Mouse (Mus musculus): Measurements from ENCODE around the gene Brf1.
A peak's percentile ranks its signal among the peaks of the same experiment; 100 is the strongest.

Brf1 gene

GRCm38 (mm10) chr12:112969616-112970015 lies 30.9 kb downstream of the Brf1 start:
- DNase-seq: no peak

- no peak for DNase-seq
Observed at GRCm38 (mm10) chr12:112968943-112969342, 31.6 kb downstream of the Brf1 start.

- no peak for DNase-seq
Observed at GRCm38 (mm10) chr12:112965783-112966182, 34.7 kb downstream of the Brf1 start.

- DNase-seq: no peak
Observed at GRCm38 (mm10) chr12:112961872-112962271, 38.6 kb downstream of the Brf1 start.

GRCm38 (mm10) chr12:112961428-112961827 lies 39.1 kb downstream of the Brf1 start:
- no peak for DNase-seq

GRCm38 (mm10) chr12:112959421-112959820 lies 41.1 kb downstream of the Brf1 start:
- no peak for DNase-seq

GRCm38 (mm10) chr12:112958303-112958702 lies 42.2 kb downstream of the Brf1 start:
- DNase-seq: peak; percentile 73

GRCm38 (mm10) chr12:112955800-112956199 lies 44.7 kb downstream of the Brf1 start:
- DNase-seq: peak; percentile 81

- DNase-seq: no peak
Observed at GRCm38 (mm10) chr12:112952926-112953565, 47.5 kb downstream of the Brf1 start.

- DNase-seq: no peak
Observed at GRCm38 (mm10) chr12:112952433-112952832, 48.1 kb downstream of the Brf1 start.

GRCm38 (mm10) chr12:112951150-112951842 lies 49.2 kb downstream of the Brf1 start:
- no peak for DNase-seq

- DNase-seq: no peak
Observed at GRCm38 (mm10) chr12:112950761-112951129, 49.8 kb downstream of the Brf1 start.

- DNase-seq: peak; percentile 95
Observed at GRCm38 (mm10) chr12:112950040-112950760, 50.3 kb downstream of the Brf1 start.

GRCm38 (mm10) chr12:112947307-112947706 lies 53.2 kb downstream of the Brf1 start:
- DNase-seq: no peak

- DNase-seq: no peak
Observed at GRCm38 (mm10) chr12:112943669-112944068, 56.8 kb downstream of the Brf1 start.

- peak; percentile 84 for DNase-seq
Observed at GRCm38 (mm10) chr12:112941776-112942713, 58.5 kb downstream of the Brf1 start, which contains the start of gene Nudt14. TSS of gene Nudt14 (minus strand) at chr12:112942124.

GRCm38 (mm10) chr12:112941156-112941775 lies 59.2 kb downstream of the Brf1 start:
- DNase-seq: no peak

- DNase-seq: no peak
Observed at GRCm38 (mm10) chr12:112940710-112941109, 59.8 kb downstream of the Brf1 start.

GRCm38 (mm10) chr12:112940238-112940637 lies 60.3 kb downstream of the Brf1 start:
- no peak for DNase-seq

GRCm38 (mm10) chr12:112938873-112939565 lies 61.5 kb downstream of the Brf1 start:
- peak; percentile 84 for DNase-seq

- no peak for DNase-seq
Observed at GRCm38 (mm10) chr12:112938366-112938765, 62.1 kb downstream of the Brf1 start.

GRCm38 (mm10) chr12:112937906-112938305 lies 62.6 kb downstream of the Brf1 start:
- DNase-seq: peak; percentile 78

Measured in retina, postnatal 1 day (tissue).